Mouse (Mus musculus): Measurements from ENCODE around the gene Naa15. TPM values are rescaled to one million over a fixed set of nuclear protein-coding genes. Genes with fewer than 3 reads are reported as not detected.

Gene Naa15
- polyA plus RNA-seq, 1 experiment, result 56.7 TPM

DNA sequence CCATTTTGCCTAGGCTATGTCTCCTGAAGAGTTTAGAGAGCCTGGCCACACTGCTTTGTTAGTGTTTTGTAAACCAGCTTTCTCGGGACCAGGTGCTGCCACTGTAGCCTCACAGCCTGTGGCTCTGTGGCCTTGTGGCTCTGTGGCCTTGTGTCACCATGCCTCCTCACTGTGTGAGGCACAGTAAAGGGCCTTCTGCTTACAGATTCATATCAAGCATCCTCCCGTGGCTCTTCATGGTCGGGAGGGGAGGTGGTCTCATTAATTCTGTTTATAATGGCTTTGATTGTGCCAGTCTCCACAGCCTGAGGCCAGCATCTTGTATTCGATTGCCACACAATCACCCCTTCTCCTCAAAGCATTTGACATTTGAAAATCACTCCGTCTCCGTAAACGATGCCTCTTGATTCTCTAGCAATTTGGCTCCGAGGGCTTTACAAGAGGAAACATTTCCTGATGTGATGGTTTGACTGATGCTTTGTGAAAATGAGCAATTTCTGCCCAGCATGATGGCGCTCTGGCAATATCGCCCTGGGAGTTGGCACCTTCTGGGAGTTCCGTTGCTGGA is 89.5 kb downstream of the Naa15 start:
- H3K4me1 ChIP-seq (ENCODE audit: control insufficient read depth, insufficient read depth, low read length), result no peaks in the 10 kb centered on the region
- H3K27ac ChIP-seq (ENCODE audit: insufficient read depth, low read depth, low read length), result no peak overlapping the region
- TF ChIP-seq POLR2A (IDR thresholded peaks at IDR 0.05; ENCODE audit: borderline replicate concordance, low read depth, low read length), result no peak
- TF ChIP-seq CTCF (IDR thresholded peaks at IDR 0.05; ENCODE audit: low read depth, low read length), result no peak
- H3K4me3 ChIP-seq (ENCODE audit: insufficient read depth, low read length), result no peak overlapping the region

DNA sequence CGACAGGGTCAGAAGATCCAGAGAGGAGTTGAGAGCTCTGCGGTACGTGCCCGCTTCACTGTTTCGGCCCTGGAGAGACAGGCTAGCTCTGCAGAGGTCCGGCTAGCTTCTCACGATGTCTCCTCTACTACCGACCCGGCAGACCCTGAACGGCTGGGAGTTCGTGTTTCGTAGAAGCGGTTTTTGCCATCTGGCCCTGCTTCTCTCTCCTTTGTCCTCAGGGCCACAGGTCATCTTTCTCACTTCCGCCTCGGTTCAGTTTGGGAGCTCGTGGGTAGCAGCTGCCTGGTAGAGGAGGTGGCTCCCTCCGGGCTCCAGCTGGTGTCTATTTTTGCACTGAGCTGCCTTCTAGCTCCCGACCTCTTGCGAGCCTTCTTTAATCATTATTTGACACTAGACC is 90.5 kb downstream of the Naa15 start:
- TF ChIP-seq CTCF (IDR thresholded peaks at IDR 0.05; ENCODE audit: low read depth, low read length) (no peak), POLR2A (IDR thresholded peaks at IDR 0.05; ENCODE audit: borderline replicate concordance, low read depth, low read length) (no peak)
- H3K4me3 ChIP-seq (ENCODE audit: insufficient read depth, low read length), result no peak overlapping the region

DNA sequence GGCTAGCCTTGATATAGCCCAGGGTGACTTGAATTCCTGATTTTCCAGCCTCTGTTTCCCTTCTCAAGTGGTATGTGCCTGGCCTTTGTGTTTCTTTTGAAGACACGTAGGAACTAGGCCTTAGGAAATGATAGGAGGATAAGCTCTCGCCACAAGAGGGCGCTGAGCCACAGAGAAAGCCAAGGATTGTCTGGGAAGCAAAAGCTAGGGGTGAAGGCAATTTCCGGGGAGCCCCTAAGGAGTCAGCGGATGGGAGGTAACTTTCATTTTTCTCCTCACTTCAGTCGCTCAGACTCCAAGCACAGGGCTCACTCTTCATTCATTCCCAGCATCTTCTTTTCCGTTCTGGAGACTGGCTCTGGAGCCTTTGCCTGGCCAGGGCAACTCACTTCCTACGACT is 96.0 kb downstream of the Naa15 start:
- Histone ChIP-seq H3K4me1 (ENCODE audit: control insufficient read depth, insufficient read depth, low read length) (no peaks in the 10 kb centered on the region), H3K27ac (ENCODE audit: insufficient read depth, low read depth, low read length) (no peak overlapping the region), H3K4me3 (ENCODE audit: insufficient read depth, low read length) (peak overlapping the region; percentile 44)
- TF ChIP-seq POLR2A (IDR thresholded peaks at IDR 0.05; ENCODE audit: borderline replicate concordance, low read depth, low read length), result no peak
- peak; percentile 73 for TF ChIP-seq CTCF (IDR thresholded peaks at IDR 0.05; ENCODE audit: low read depth, low read length)

More for the DNA sequence above, 90.5 kb downstream of the Naa15 start:
- no peak overlapping the region for H3K27ac ChIP-seq (ENCODE audit: insufficient read depth, low read depth, low read length)
- no peaks in the 10 kb centered on the region for H3K4me1 ChIP-seq (ENCODE audit: control insufficient read depth, insufficient read depth, low read length)

DNA sequence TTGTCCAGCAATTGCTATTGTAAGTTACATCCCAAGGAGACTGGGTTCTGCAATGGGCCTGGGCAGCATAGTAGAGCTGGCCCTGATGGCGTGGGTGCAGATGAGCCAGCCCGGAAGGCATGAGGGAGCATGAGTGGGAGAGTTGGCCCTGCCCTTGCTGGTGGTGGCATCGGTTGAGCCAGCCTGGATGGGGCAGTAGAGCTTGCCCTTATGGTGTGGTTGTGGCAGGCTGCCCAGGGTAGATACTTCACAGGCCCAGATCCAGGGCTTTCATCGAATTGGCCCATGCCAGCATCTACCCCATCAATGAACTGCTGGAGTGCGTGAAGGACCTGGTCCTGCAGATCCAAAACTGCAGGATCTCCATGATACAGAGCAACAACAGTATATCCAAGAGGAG is 97.0 kb downstream of the Naa15 start:
- TF ChIP-seq CTCF (IDR thresholded peaks at IDR 0.05; ENCODE audit: low read depth, low read length), result no peak
- no peak for TF ChIP-seq POLR2A (IDR thresholded peaks at IDR 0.05; ENCODE audit: borderline replicate concordance, low read depth, low read length)
- H3K27ac ChIP-seq (ENCODE audit: insufficient read depth, low read depth, low read length), result no peak overlapping the region
- no peak overlapping the region for H3K4me3 ChIP-seq (ENCODE audit: insufficient read depth, low read length)
- H3K4me1 ChIP-seq (ENCODE audit: control insufficient read depth, insufficient read depth, low read length), result no peaks in the 10 kb centered on the region

DNA sequence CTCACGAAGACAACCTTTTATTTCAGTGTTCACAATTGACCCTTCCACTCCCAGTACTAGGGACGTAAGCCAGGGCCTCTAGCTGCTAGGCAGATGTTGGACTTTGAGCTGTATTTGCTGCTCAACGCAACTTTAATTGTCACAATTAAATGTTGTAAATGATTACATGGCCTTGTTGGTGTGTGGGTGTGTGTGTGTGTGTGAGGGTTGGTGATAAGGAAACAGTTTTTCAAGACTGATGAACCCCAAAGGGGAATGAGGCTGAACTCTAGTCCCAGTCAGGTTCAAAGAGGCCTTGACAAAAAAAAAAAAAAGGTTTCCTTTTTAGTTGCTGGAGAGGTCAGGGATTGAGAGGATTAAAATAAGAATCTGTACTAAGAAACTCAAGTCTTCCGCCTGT is 102.5 kb downstream of the Naa15 start:
- Histone ChIP-seq H3K4me1 (ENCODE audit: control insufficient read depth, insufficient read depth, low read length) (peaks cover 30% of the 10 kb centered on the region), H3K27ac (ENCODE audit: insufficient read depth, low read depth, low read length) (no peak overlapping the region), H3K4me3 (ENCODE audit: insufficient read depth, low read length) (no peak overlapping the region)
- TF ChIP-seq POLR2A (IDR thresholded peaks at IDR 0.05; ENCODE audit: borderline replicate concordance, low read depth, low read length) (no peak), CTCF (IDR thresholded peaks at IDR 0.05; ENCODE audit: low read depth, low read length) (no peak)

DNA sequence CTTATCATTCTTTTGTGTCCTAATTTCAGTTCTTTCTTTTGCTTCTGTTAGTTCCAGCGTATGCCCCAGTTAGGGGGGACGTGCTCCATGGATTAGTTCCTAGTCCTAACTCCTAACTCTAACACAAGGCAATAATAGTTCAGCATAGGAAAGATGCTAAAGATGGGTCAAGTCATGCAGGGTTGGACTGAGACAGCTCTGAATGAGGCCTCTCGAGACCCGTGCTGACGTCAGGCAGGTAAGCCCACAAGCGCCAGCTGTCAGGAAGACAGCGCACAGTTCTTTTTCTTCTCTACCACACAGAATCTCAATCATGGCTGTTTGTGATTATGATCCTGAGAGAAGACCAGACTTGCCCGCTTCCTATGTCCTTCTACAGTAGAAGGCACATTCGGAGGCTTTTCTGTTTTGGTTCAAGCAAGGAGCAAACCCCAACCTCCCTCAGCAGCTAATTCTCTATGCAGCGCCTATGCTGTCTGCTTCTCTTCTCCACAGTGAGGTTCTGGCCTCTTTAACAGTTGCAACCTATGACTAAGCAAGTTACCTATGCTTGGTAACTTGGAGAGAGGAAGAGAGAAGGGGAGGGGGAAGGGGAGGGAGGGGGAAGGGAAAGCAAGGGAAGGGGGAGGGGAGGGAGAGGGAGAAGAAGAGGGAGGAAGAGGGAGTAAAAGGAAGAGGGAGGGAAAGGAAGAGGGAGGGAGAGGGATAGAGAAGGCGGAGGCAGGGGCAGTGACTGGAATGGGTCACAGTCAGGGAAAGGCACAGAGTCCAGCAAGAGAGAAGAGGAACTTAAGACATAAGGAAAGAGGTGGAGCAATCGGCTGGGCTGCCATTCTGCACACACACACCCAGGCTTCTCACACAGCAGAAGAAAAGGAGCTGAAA is 103.2 kb downstream of the Naa15 start:
- Histone ChIP-seq H3K27ac (ENCODE audit: insufficient read depth, low read depth, low read length) (peak overlapping the region; percentile 86), H3K4me3 (ENCODE audit: insufficient read depth, low read length) (peak overlapping the region; percentile 42), H3K4me1 (ENCODE audit: control insufficient read depth, insufficient read depth, low read length) (peaks cover 30% of the 10 kb centered on the region)
- no peak for TF ChIP-seq CTCF (IDR thresholded peaks at IDR 0.05; ENCODE audit: low read depth, low read length)
- TF ChIP-seq POLR2A (IDR thresholded peaks at IDR 0.05; ENCODE audit: borderline replicate concordance, low read depth, low read length), result no peak

DNA sequence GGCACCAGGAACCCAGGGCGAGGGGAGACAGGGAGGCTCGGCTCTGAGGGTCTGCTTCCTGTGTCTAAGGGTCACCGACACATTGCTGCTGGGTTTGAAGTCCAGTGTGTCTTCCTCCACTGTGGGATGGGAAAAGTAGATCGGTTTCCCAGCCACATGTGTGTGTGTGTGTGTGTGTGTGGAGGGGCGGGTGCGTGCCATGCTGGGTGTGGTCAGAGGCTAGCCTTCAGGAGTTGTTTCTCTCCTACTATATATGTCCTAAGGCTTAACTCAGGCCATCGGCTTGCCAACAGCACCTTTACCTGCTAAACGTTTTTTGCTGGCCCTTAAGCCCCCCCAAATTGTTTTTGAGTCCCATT is 103.8 kb downstream of the Naa15 start:
- Histone ChIP-seq H3K4me3 (ENCODE audit: insufficient read depth, low read length) (peak overlapping the region; percentile 42), H3K4me1 (ENCODE audit: control insufficient read depth, insufficient read depth, low read length) (peaks cover 30% of the 10 kb centered on the region), H3K27ac (ENCODE audit: insufficient read depth, low read depth, low read length) (peak overlapping the region; percentile 86)
- TF ChIP-seq CTCF (IDR thresholded peaks at IDR 0.05; ENCODE audit: low read depth, low read length) (no peak), POLR2A (IDR thresholded peaks at IDR 0.05; ENCODE audit: borderline replicate concordance, low read depth, low read length) (no peak)

DNA sequence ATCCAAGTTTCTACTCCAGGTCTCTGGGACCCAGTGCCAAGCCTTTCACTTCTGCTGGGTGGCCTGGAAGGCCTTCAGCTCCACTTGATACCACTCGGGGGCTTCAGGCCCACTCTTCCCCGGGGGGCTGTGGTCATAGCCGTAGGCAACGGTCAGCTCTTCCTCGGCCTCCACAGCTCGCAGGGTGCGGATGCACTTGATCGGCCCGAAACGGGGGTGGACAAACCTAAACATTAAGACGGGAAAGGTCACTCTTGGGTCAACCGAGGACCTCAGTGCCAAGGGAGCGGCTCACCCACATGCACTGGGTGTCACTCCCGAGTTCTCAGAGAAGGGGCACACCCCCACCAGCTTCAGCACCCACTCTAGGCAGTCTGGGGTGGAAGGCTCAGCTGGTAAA is 106.3 kb downstream of the Naa15 start:
- peaks cover 30% of the 10 kb centered on the region for H3K4me1 ChIP-seq (ENCODE audit: control insufficient read depth, insufficient read depth, low read length)
- H3K27ac ChIP-seq (ENCODE audit: insufficient read depth, low read depth, low read length), result no peak overlapping the region
- no peak overlapping the region for H3K4me3 ChIP-seq (ENCODE audit: insufficient read depth, low read length)
- TF ChIP-seq POLR2A (IDR thresholded peaks at IDR 0.05; ENCODE audit: borderline replicate concordance, low read depth, low read length) (no peak), CTCF (IDR thresholded peaks at IDR 0.05; ENCODE audit: low read depth, low read length) (no peak)

DNA sequence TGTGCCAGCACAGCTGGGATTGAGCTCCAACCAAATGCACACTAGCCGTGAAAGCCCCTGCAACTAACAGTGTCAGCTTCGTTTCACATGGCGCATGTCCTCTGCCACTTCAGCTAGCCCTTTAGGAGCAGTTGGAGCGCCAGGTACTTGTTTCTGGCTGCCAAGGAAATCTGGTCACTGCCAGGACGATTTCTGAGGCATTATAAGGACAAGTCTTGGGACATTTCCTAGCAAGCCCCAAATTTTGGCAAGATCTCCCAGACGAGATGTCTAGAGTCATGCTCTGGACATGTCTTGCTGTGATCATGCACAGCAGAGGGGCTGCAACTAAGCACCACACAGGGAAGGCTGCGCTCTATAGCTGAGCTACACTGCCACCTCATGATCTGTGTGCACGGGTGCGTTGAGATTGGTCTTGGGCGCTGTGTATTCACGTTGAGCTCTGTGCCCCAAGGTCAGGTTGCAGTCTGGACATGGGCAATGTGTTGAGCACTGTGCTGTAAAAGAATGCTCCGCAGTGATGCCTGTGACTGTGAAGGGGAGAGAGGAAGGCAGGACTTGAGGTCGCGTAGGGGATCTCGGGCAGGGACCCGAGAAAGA is 110.3 kb downstream of the Naa15 start:
- Histone ChIP-seq H3K27ac (ENCODE audit: insufficient read depth, low read depth, low read length) (no peak overlapping the region), H3K4me3 (ENCODE audit: insufficient read depth, low read length) (no peak overlapping the region), H3K4me1 (ENCODE audit: control insufficient read depth, insufficient read depth, low read length) (peaks cover 11% of the 10 kb centered on the region)
- no peak for TF ChIP-seq CTCF (IDR thresholded peaks at IDR 0.05; ENCODE audit: low read depth, low read length)
- no peak for TF ChIP-seq POLR2A (IDR thresholded peaks at IDR 0.05; ENCODE audit: borderline replicate concordance, low read depth, low read length)

Other genes with a start within 250 kb of the Naa15 start
- gene Noct, start 190.7 kb upstream of the Naa15 start, polyA plus RNA-seq (2012; ENCODE audit: insufficient read depth, insufficient read length, missing spikeins), result 8.3 and 9.2 TPM in 2 replicates
- gene Elf2, start 74.5 kb upstream of the Naa15 start, polyA plus RNA-seq (2012; ENCODE audit: insufficient read depth, insufficient read length, missing spikeins), result 54.0 and 57.6 TPM in 2 replicates
- not detected in 2 replicates for gene Mgarp, start 18.4 kb upstream of the Naa15 start, polyA plus RNA-seq (2012; ENCODE audit: insufficient read depth, insufficient read length, missing spikeins)
- gene Ndufc1, start 6.2 kb upstream of the Naa15 start, polyA plus RNA-seq (2012; ENCODE audit: insufficient read depth, insufficient read length, missing spikeins), result 133 and 140 TPM in 2 replicates
- gene Rab33b, start 68.8 kb downstream of the Naa15 start, polyA plus RNA-seq (2012; ENCODE audit: insufficient read depth, insufficient read length, missing spikeins), result 15.6 and 16.6 TPM in 2 replicates
- 26.2 and 28.6 TPM in 2 replicates for gene Setd7, start 145.7 kb downstream of the Naa15 start, polyA plus RNA-seq (2012; ENCODE audit: insufficient read depth, insufficient read length, missing spikeins)
- 2.4 and 3.8 TPM in 2 replicates for gene Mgst2, start 245.2 kb downstream of the Naa15 start, polyA plus RNA-seq (2012; ENCODE audit: insufficient read depth, insufficient read length, missing spikeins)

Data from bone marrow macrophage, adult 2 months (primary cell).